Mouse (Mus musculus): ENCODE measurements around the gene Hnrnph1.

DNA sequence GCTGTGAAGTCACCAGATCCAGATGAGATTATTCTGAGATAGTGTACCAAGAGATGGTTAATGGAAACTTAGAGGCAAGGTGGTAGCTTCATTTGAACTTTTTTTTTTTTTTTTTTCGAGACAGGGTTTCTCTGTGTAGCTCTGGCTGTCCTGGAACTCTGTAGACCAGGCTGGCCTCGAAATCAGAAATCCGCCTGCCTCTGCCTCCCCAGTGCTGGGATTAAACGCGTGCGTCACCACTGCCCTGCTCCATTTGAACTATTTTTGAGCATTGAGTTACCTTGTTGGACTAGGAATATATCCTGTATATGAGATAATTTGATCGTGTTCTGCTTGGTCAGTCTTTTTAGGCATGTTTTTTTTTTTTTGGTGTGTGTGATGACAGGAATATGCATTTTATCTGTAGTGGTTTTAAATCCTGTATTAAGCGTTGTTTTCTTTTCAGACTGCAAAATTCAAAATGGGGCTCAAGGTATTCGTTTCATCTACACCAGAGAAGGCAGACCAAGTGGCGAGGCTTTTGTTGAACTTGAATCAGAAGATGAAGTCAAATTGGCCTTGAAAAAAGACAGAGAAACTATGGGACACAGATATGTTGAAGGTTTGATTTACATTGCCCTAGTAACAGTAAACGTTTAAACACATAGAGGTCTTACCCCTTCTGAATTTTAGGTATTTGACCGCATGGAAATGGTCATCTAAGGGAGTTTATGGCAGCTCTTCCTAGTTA lies 2.4 kb downstream of the Hnrnph1 start:
- TF ChIP-seq POLR2A (IDR thresholded peaks at IDR 0.05; ENCODE audit: insufficient read depth, low read depth, low read length) (no peak), CTCF (IDR thresholded peaks at IDR 0.05) (no peak)

Measured in heart, adult 2 months (tissue).